ENCODE assay signal across 11 mouse cellular contexts in genomic region chrX:169691217-169691616, GRCm38 (mm10).
"Had no signal": no experiment of that assay in that cellular context is flagged by ENCODE, and none has a peak within 500 bp of the region (broad histone marks: within the 10 kb centered on the region; RNA-seq: fewer than 3 reads in every experiment).

No protein-coding gene starts in this region.

- ATAC-seq: midbrain, embryonic 16.5 days had no signal

- H3K27ac ChIP-seq: limb, embryonic 13.5 days; liver, embryonic 14.5 days; midbrain, embryonic 12.5 days; neural tube, embryonic 13.5 days had no signal

- H3K9me3 ChIP-seq: limb, embryonic 13.5 days; midbrain, embryonic 12.5 days; neural tube, embryonic 13.5 days had no signal

- H3K36me3 ChIP-seq: limb, embryonic 13.5 days; midbrain, embryonic 12.5 days; neural tube, embryonic 13.5 days had no signal

- H3K4me1 ChIP-seq: limb, embryonic 13.5 days; midbrain, embryonic 12.5 days; neural tube, embryonic 13.5 days had no signal

- H3K4me2 ChIP-seq: limb, embryonic 13.5 days; midbrain, embryonic 12.5 days; neural tube, embryonic 13.5 days had no signal

- DNase-seq: kidney, adult 18-20 months; left cerebral cortex, postnatal 4 days; lung, adult 18-20 months; right cerebral cortex, adult 18-20 months; right cerebral cortex, postnatal 25 days; thymus, postnatal 36 days had no signal

- H3K4me3 ChIP-seq: limb, embryonic 13.5 days; midbrain, embryonic 12.5 days; neural tube, embryonic 13.5 days had no signal

- H3K9ac ChIP-seq: limb, embryonic 13.5 days; liver, embryonic 14.5 days; midbrain, embryonic 12.5 days; neural tube, embryonic 13.5 days had no signal
